Comparison of ENCODE assay signal across 30 mouse cellular contexts in the genomic region with DNA sequence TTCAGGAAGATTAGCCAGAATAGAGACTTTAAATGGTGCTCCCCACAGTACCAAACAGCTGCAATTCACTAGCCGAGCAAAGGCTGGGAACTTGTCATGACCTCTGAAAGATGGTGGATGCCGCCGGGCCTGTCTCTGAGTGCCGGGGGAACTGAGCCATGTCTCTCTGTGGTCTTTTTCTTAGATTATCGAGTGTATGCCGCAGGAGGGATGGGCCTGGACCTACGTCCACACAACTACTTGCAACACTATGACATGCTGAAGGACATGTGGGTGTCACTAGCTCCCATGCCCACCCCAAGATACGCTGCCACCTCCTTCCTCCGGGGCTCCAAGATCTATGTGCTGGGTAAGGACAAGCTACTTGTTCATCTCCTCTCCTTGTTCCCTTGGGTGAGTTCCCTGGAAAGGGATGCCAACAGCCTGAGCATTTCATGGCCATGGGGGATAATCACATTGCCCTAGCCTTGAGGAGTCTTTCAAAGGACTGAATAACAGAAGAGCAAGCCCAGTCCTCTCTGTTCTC. TPM values are rescaled to one million over a fixed set of nuclear protein-coding genes. Genes with fewer than 3 reads are reported as not detected.
DNase-seq lines count a peak whose midpoint lies in the region; ATAC-seq lines count a peak whose summit lies in the region.
"Had no signal": no experiment of that assay in that cellular context is flagged by ENCODE, and none has a peak within 500 bp of the region (broad histone marks: within the 10 kb centered on the region; RNA-seq: fewer than 3 reads in every experiment).

No protein-coding gene starts in this region.

- H3K4me3 ChIP-seq in kidney, embryonic 14.5 days (ENCODE audit: low read length), result no peak overlapping the region
- H3K4me3 ChIP-seq in hindbrain, embryonic 15.5 days, result no peak overlapping the region
- H3K4me3 ChIP-seq: erythroblast, embryonic 14.5 days; gastrocnemius, adult 2 months; heart, embryonic 12.5 days; limb, embryonic 10.5 days; limb, embryonic 15.5 days; liver, embryonic 13.5 days had no signal

- no peaks in the 10 kb centered on the region for H3K9me3 ChIP-seq in kidney, embryonic 14.5 days (ENCODE audit: control insufficient read depth, low read length)
- no peaks in the 10 kb centered on the region for H3K9me3 ChIP-seq in hindbrain, embryonic 15.5 days
- H3K9me3 ChIP-seq: G1E; heart, embryonic 12.5 days; limb, embryonic 10.5 days; limb, embryonic 15.5 days; liver, embryonic 13.5 days had no signal

- H3K4me2 ChIP-seq in kidney, embryonic 14.5 days (replicated peaks; ENCODE audit: low read depth, low read length), result no peak overlapping the region
- peak overlapping the region; percentile 98; the same call in 1 of the 2 replicates for H3K4me2 ChIP-seq in hindbrain, embryonic 15.5 days
- H3K4me2 ChIP-seq: heart, embryonic 12.5 days; limb, embryonic 15.5 days; liver, embryonic 13.5 days had no signal

- WGBS in kidney, embryonic 14.5 days, result 82% methylated on average over 9 of the region's 9 CpGs
- WGBS in hindbrain, embryonic 15.5 days, result 92% methylated on average over 9 of the region's 9 CpGs

- no peaks in the 10 kb centered on the region for H3K36me3 ChIP-seq in kidney, embryonic 14.5 days (ENCODE audit: control insufficient read depth, insufficient read depth, low read length)
- H3K36me3 ChIP-seq in hindbrain, embryonic 15.5 days, result no peaks in the 10 kb centered on the region
- H3K36me3 ChIP-seq: G1E; heart, embryonic 12.5 days; limb, embryonic 10.5 days; limb, embryonic 15.5 days; liver, embryonic 13.5 days had no signal

- H3K27ac ChIP-seq in kidney, embryonic 14.5 days (ENCODE audit: low read depth, low read length), result no peak overlapping the region
- no peak overlapping the region for H3K27ac ChIP-seq in hindbrain, embryonic 15.5 days (replicated peaks)
- H3K27ac ChIP-seq: gastrocnemius, adult 2 months; kidney, postnatal 0 days; limb, embryonic 10.5 days; limb, embryonic 15.5 days; liver, embryonic 13.5 days; stomach, postnatal 0 days had no signal

- H3K4me1 ChIP-seq in kidney, embryonic 14.5 days (ENCODE audit: control insufficient read depth, insufficient read depth, low read length), result peaks cover 4% of the 10 kb centered on the region; the same call in 1 of the 2 replicates
- H3K4me1 ChIP-seq in hindbrain, embryonic 15.5 days (replicated peaks), result peaks cover 46% of the 10 kb centered on the region

- no peak overlapping the region for H3K9ac ChIP-seq in kidney, embryonic 14.5 days (ENCODE audit: low read depth, low read length)
- no peak overlapping the region for H3K9ac ChIP-seq in hindbrain, embryonic 15.5 days
- H3K9ac ChIP-seq: heart, embryonic 12.5 days; limb, embryonic 15.5 days; liver, embryonic 13.5 days had no signal

- H3K27me3 ChIP-seq in kidney, embryonic 14.5 days (ENCODE audit: control insufficient read depth, insufficient read depth, low read length), result peaks cover 21% of the 10 kb centered on the region
- H3K27me3 ChIP-seq in hindbrain, embryonic 15.5 days, result no peaks in the 10 kb centered on the region

- peak; percentile 82 for DNase-seq in adrenal gland, adult 2 months
- DNase-seq in adrenal gland, postnatal 4 days (ENCODE audit: low spot score in 2 of 2), result no peak
- peak; percentile 3 for DNase-seq in kidney, adult 11 months
- peak; percentile 63 for DNase-seq in adrenal gland, postnatal 10 days
- no peak for DNase-seq in layer of hippocampus, adult 9-11 months
- DNase-seq: cerebellum, postnatal 10 days; gastrocnemius, adult 2 months; gastrocnemius, postnatal 36 days; heart, adult 18-20 months; heart, postnatal 4 days; kidney, adult 2 months; kidney, postnatal 4 days; liver, embryonic 13.5 days; lung, adult 18-20 months; lung, postnatal 4 days; right cerebral cortex, adult 18-20 months; thymus, adult 18-20 months; thymus, postnatal 25 days had no signal

- no peak for ATAC-seq in kidney, embryonic 14.5 days (ENCODE audit: low FRiP score, low TSS enrichment)
- ATAC-seq in hindbrain, embryonic 15.5 days (ENCODE audit: low FRiP score, low read depth), result no peak
- ATAC-seq: forebrain, embryonic 16.5 days; lung, postnatal 0 days had no signal

RNA-seq across cellular contexts. Expression of a gene that starts 4.0 kb away (rescaled TPM):
- 100 to 1,000 TPM in 1 of 2 experiments, 10 to 100 TPM in 1; 98.4 to 272 TPM for total RNA-seq in adrenal gland, adult 2 months (2021)
- polyA plus RNA-seq in adrenal gland, adult 2 months (2012; rRNA removed), result 162 and 163 TPM in 2 replicates
- total RNA-seq in adrenal gland, postnatal 4 days (2021), result 100 to 1,000 TPM; 100 to 109 TPM
- 1.3 and 1.4 TPM in 2 replicates for polyA plus RNA-seq in kidney, embryonic 14.5 days (2014; fragmentation: Nextera tagmentation; extraction: Ambion mirVana)
- 10 to 100 TPM; 56.5 to 69.6 TPM for total RNA-seq in adrenal gland, postnatal 10 days (2021)
- 8.7 and 9.5 TPM in 2 replicates for polyA plus RNA-seq in hindbrain, embryonic 15.5 days (2015; fragmentation: Nextera tagmentation; extraction: Ambion mirVana)
- total RNA-seq: neutrophil, adult 5-6 weeks had no signal
- polyA plus RNA-seq: erythroblast, embryonic 14.5 days; G1E; limb, embryonic 10.5 days had no signal

RNA-seq across cellular contexts. Expression of a gene that starts 13.5 kb away (rescaled TPM):
- 1 to 10 TPM; 4.7 TPM for total RNA-seq in adrenal gland, adult 2 months (2021)
- polyA plus RNA-seq in adrenal gland, adult 2 months (2012; rRNA removed), result 2.8 and 2.9 TPM in 2 replicates
- total RNA-seq in adrenal gland, postnatal 4 days (2021), result 1 to 10 TPM; 3.3 to 7.4 TPM
- 1.4 and 2.3 TPM in 2 replicates for polyA plus RNA-seq in kidney, embryonic 14.5 days (2014; fragmentation: Nextera tagmentation; extraction: Ambion mirVana)
- 1 to 10 TPM; 3.4 to 3.9 TPM for total RNA-seq in adrenal gland, postnatal 10 days (2021)
- polyA plus RNA-seq in hindbrain, embryonic 15.5 days (2015; fragmentation: Nextera tagmentation; extraction: Ambion mirVana), result 12.9 and 24.2 TPM in 2 replicates
- polyA plus RNA-seq: erythroblast, embryonic 14.5 days; G1E had no signal

Comparison
In these comparisons a context has a peak if more than half of its experiments do, and no peak if none do; other contexts are left out.
1. DNase-seq: peak in adrenal gland, adult 2 months (single experiment), kidney, adult 11 months (single experiment) and adrenal gland, postnatal 10 days (single experiment); none in adrenal gland, postnatal 4 days (0 of 2) and layer of hippocampus, adult 9-11 months (single experiment).